Mouse (Mus musculus): ENCODE data around the gene Prrt4. TPM values are rescaled to one million over a fixed set of nuclear protein-coding genes. Genes with fewer than 3 reads are reported as not detected.

The Prrt4 gene
- total and polyA plus RNA-seq, 3 experiments: 0.05 TPM; not detected in 2

GRCm38 (mm10) chr6:29200496-29200895, 21.1 kb upstream of the Prrt4 start:
- H3K36me3 ChIP-seq (replicated peaks): peaks cover 47% of the 10 kb centered on the region
- H3K9me3 ChIP-seq (replicated peaks): no peaks in the 10 kb centered on the region
- peaks cover 22% of the 10 kb centered on the region for H3K4me1 ChIP-seq (ENCODE audit: insufficient read depth, low read depth, low read length)
- DNase-seq (ENCODE audit: low spot score) (no peak), ATAC-seq (ENCODE audit: extremely low read depth, insufficient number of reproducible peaks, low FRiP score, poor library complexity, severe bottlenecking) (no peak)
- H3K4me3 ChIP-seq (ENCODE audit: low read depth, low read length): no peak overlapping the region
- H3K27me3 ChIP-seq (ENCODE audit: insufficient read depth, low read length): peaks cover 28% of the 10 kb centered on the region
- TF ChIP-seq GATA2 (IDR thresholded peaks at IDR 0.05; ENCODE audit: borderline replicate concordance, low read depth, low read length) (no peak), GATA1 (IDR thresholded peaks at IDR 0.05; ENCODE audit: borderline replicate concordance, low read length) (no peak), CTCF (IDR thresholded peaks at IDR 0.05; ENCODE audit: low read depth, low read length) (no peak), POLR2AphosphoS5 (IDR thresholded peaks at IDR 0.05; ENCODE audit: insufficient replicate concordance, low read depth, low read length) (no peak), TAL1 (conservative IDR thresholded peaks at IDR 0.05; ENCODE audit: low read depth, low read length) (no peak)

- no peak for TF ChIP-seq GATA2 (IDR thresholded peaks at IDR 0.05; ENCODE audit: borderline replicate concordance, low read depth, low read length)
- TF ChIP-seq POLR2AphosphoS5 (IDR thresholded peaks at IDR 0.05; ENCODE audit: insufficient replicate concordance, low read depth, low read length): no peak
- no peak for TF ChIP-seq TAL1 (conservative IDR thresholded peaks at IDR 0.05; ENCODE audit: low read depth, low read length)
- TF ChIP-seq CTCF (IDR thresholded peaks at IDR 0.05; ENCODE audit: low read depth, low read length): no peak
- no peak for TF ChIP-seq GATA1 (IDR thresholded peaks at IDR 0.05; ENCODE audit: borderline replicate concordance, low read length)
- DNase-seq (ENCODE audit: low spot score) (no peak), ATAC-seq (ENCODE audit: extremely low read depth, insufficient number of reproducible peaks, low FRiP score, poor library complexity, severe bottlenecking) (no peak)
- Histone ChIP-seq H3K36me3 (replicated peaks) (peaks cover 37% of the 10 kb centered on the region), H3K4me3 (ENCODE audit: low read depth, low read length) (no peak overlapping the region), H3K4me1 (ENCODE audit: insufficient read depth, low read depth, low read length) (peaks cover 16% of the 10 kb centered on the region), H3K9me3 (replicated peaks) (no peaks in the 10 kb centered on the region), H3K27me3 (ENCODE audit: insufficient read depth, low read length) (peaks cover 30% of the 10 kb centered on the region)
Measured at GRCm38 (mm10) chr6:29199223-29199855, 20.0 kb upstream of the Prrt4 start.

- Histone ChIP-seq H3K9me3 (replicated peaks) (no peaks in the 10 kb centered on the region), H3K4me3 (ENCODE audit: low read depth, low read length) (no peak overlapping the region), H3K36me3 (replicated peaks) (peaks cover 29% of the 10 kb centered on the region), H3K27me3 (ENCODE audit: insufficient read depth, low read length) (peaks cover 38% of the 10 kb centered on the region), H3K4me1 (ENCODE audit: insufficient read depth, low read depth, low read length) (peaks cover 21% of the 10 kb centered on the region)
- ATAC-seq (ENCODE audit: extremely low read depth, insufficient number of reproducible peaks, low FRiP score, poor library complexity, severe bottlenecking): peak; percentile 68
- TF ChIP-seq GATA1 (IDR thresholded peaks at IDR 0.05; ENCODE audit: borderline replicate concordance, low read length) (no peak), CTCF (IDR thresholded peaks at IDR 0.05; ENCODE audit: low read depth, low read length) (peak; percentile 41; the same call in 1 of the 2 replicates), GATA2 (IDR thresholded peaks at IDR 0.05; ENCODE audit: borderline replicate concordance, low read depth, low read length) (no peak), TAL1 (conservative IDR thresholded peaks at IDR 0.05; ENCODE audit: low read depth, low read length) (no peak)
- DNase-seq (ENCODE audit: low spot score): peak; percentile 85
Measured at GRCm38 (mm10) chr6:29198309-29199222, 19.2 kb upstream of the Prrt4 start.

GRCm38 (mm10) chr6:29195846-29196698, 16.7 kb upstream of the Prrt4 start:
- peaks cover 5% of the 10 kb centered on the region for H3K36me3 ChIP-seq (replicated peaks)
- no peak for TF ChIP-seq CTCF (IDR thresholded peaks at IDR 0.05; ENCODE audit: low read depth, low read length)
- no peak for TF ChIP-seq GATA2 (IDR thresholded peaks at IDR 0.05; ENCODE audit: borderline replicate concordance, low read depth, low read length)
- TF ChIP-seq POLR2AphosphoS5 (IDR thresholded peaks at IDR 0.05; ENCODE audit: insufficient replicate concordance, low read depth, low read length): no peak
- TF ChIP-seq TAL1 (conservative IDR thresholded peaks at IDR 0.05; ENCODE audit: low read depth, low read length): no peak
- TF ChIP-seq GATA1 (IDR thresholded peaks at IDR 0.05; ENCODE audit: borderline replicate concordance, low read length): no peak
- peaks cover 50% of the 10 kb centered on the region for H3K27me3 ChIP-seq (ENCODE audit: insufficient read depth, low read length)
- DNase-seq (ENCODE audit: low spot score) (no peak), ATAC-seq (ENCODE audit: extremely low read depth, insufficient number of reproducible peaks, low FRiP score, poor library complexity, severe bottlenecking) (no peak)
- H3K9me3 ChIP-seq (replicated peaks): no peaks in the 10 kb centered on the region
- H3K4me3 ChIP-seq (ENCODE audit: low read depth, low read length): no peak overlapping the region
- peaks cover 21% of the 10 kb centered on the region for H3K4me1 ChIP-seq (ENCODE audit: insufficient read depth, low read depth, low read length)

- DNase-seq (ENCODE audit: low spot score): no peak
- Histone ChIP-seq H3K36me3 (replicated peaks) (no peaks in the 10 kb centered on the region), H3K4me1 (ENCODE audit: insufficient read depth, low read depth, low read length) (peaks cover 21% of the 10 kb centered on the region), H3K27me3 (ENCODE audit: insufficient read depth, low read length) (peaks cover 54% of the 10 kb centered on the region), H3K4me3 (ENCODE audit: low read depth, low read length) (no peak overlapping the region), H3K9me3 (replicated peaks) (no peaks in the 10 kb centered on the region)
- ATAC-seq (ENCODE audit: extremely low read depth, insufficient number of reproducible peaks, low FRiP score, poor library complexity, severe bottlenecking): no peak
- TF ChIP-seq GATA2 (IDR thresholded peaks at IDR 0.05; ENCODE audit: borderline replicate concordance, low read depth, low read length) (no peak), CTCF (IDR thresholded peaks at IDR 0.05; ENCODE audit: low read depth, low read length) (no peak), POLR2AphosphoS5 (IDR thresholded peaks at IDR 0.05; ENCODE audit: insufficient replicate concordance, low read depth, low read length) (no peak), TAL1 (conservative IDR thresholded peaks at IDR 0.05; ENCODE audit: low read depth, low read length) (no peak), GATA1 (IDR thresholded peaks at IDR 0.05; ENCODE audit: borderline replicate concordance, low read length) (no peak)
Measured at GRCm38 (mm10) chr6:29195146-29195545, 15.8 kb upstream of the Prrt4 start.

All from G1E (cell line).